Mouse (Mus musculus) erythroblast, embryonic 14.5 days (primary cell): Measurements from ENCODE around the gene Serpinb9.

Experiments used
- GATA1 ChIP-seq: IDR thresholded peaks from 2 replicates; pipeline ENCODE4 v1.6.1; 2012; ENCODE audit warnings: low read length, inconsistent platforms, mixed read lengths
- TAL1 ChIP-seq: IDR thresholded peaks from 3 replicates; pipeline ENCODE4 v1.6.1; 2012; ENCODE audit warnings: low read length, inconsistent platforms, mixed read lengths

DNA sequence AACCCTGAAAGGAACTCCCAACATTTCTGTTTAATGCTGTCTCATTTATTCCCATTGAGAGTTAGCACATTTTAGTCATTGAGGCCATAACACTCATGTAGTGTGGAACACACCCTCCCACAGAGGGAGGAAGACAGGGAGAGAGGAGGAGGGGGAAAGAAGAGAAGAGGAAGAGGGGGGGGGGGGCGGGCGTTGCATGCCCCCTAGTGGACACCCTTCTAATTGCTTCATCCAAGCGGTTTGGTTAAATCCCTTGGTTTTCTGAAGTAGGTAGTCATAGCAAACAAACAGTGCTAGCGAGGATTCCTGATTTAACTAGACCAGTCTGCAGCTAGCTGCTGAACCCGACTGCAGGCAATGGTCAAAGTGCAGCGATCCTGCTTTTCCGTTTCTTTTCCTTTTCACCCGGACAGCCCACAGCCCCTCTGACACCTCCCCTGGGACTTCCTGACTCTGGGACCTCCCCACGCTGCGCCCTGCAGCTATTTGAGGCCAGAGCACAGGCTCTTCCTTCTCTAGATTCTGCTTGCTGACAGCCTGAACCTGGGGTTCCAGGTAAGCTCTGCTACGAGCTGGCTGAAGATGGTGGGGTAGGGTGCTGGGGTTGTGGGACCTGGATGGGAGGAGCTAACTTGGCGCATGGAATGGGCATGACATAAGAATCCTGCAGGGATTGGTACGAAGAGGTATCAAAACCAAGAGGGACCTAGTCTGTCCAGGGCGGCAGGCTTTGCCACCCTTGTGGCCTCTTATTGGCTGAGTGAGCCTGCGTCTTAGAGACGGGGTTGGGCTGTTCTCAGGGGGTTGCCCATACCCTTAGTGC, 37.9 kb upstream of the Serpinb9 start, which contains the start of gene Serpinb6b:
- TF ChIP-seq GATA1 (no peak), TAL1 (no peak)
